Mouse (Mus musculus) macrophage (primary cell): ENCODE data around the gene Epb41l5. TPM values are rescaled to one million over a fixed set of nuclear protein-coding genes. Genes with fewer than 3 reads are reported as not detected.

Experiments used
- H3K27ac ChIP-seq: fragments of 350-480 bp; formaldehyde crosslinking; 2 replicates; pipeline ENCODE4 v1.9.0; 2021
- H3K36me3 ChIP-seq: fragments of 350-480 bp; formaldehyde crosslinking; 2 replicates; pipeline ENCODE4 v1.9.0; 2021; ENCODE audit errors: inconsistent target
- H3K4me3 ChIP-seq: fragments of 350-480 bp; formaldehyde crosslinking; 2 replicates; pipeline ENCODE4 v1.9.0; 2021; ENCODE audit errors: inconsistent target
- H3K79me2 ChIP-seq: fragments of 350-480 bp; formaldehyde crosslinking; 2 replicates; pipeline ENCODE4 v1.9.0; 2021; ENCODE audit errors: inconsistent target
- WGBS: methylation state at CpG from one replicate; pipeline ENCODE4 v1.1.7; 2026; ENCODE audit warnings: inconsistent platforms; ENCODE audit not compliant: missing documents; 5-methylcytosine and 5-hydroxymethylcytosine counted together
- polyA plus RNA-seq: library from polyadenylated mRNA; stranded (reverse); fragments of 250-400 nt; gene quantifications from 3 replicates; pipeline ENCODE4 v1.2.4, GENCODE M21; 2018; ENCODE audit warnings: inconsistent platforms

Gene Epb41l5
- polyA plus RNA-seq, 1 experiment from 2014 or later: 0.46 TPM

DNA sequence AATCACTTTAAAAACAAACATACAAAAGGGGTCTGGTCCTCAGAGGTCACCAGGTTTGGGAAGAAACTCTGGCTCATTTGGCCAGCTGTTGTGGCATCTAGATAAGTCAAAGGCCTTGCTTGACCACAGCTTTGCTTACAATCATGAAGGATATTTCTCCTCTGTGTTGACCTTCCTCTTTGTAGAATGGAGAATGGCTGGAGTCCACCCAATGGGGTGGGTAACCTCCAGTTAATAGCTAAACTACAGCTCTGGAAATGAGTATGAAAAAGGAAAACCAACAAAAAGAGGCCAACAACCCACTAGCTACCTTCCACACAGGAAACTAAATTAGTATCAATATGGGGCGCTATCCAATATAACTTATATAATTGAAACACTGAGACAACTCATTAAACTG lies 97.1 kb downstream of the Epb41l5 start:
- 82% methylated on average over 1 of the region's 1 CpGs for WGBS
- H3K4me3 ChIP-seq: no peak overlapping the region
- H3K79me2 ChIP-seq: no peaks in the 10 kb centered on the region
- no peaks in the 10 kb centered on the region for H3K36me3 ChIP-seq
- H3K27ac ChIP-seq: no peak overlapping the region

DNA sequence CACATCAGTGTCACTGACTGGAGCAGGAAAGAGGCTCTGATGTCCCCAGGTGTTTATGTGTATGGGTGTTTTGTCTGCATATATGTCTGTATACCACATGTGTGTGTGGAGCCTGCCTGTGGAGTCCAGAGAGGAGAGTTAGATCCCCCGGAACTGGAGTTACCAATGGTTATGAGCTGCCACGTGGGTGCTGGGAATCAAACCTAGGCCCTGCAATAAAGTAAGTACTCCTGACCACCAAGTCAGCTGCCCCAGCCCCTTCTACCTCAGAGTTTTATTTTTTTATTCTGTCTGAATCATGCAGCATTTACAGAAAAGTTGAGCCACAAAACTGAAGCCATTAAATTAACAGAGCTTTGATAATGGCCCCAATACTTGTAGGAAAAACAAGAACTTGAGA lies 98.7 kb downstream of the Epb41l5 start:
- H3K27ac ChIP-seq: no peak overlapping the region
- 96% methylated on average over 2 of the region's 2 CpGs for WGBS
- no peaks in the 10 kb centered on the region for H3K36me3 ChIP-seq
- H3K4me3 ChIP-seq: no peak overlapping the region
- no peaks in the 10 kb centered on the region for H3K79me2 ChIP-seq

DNA sequence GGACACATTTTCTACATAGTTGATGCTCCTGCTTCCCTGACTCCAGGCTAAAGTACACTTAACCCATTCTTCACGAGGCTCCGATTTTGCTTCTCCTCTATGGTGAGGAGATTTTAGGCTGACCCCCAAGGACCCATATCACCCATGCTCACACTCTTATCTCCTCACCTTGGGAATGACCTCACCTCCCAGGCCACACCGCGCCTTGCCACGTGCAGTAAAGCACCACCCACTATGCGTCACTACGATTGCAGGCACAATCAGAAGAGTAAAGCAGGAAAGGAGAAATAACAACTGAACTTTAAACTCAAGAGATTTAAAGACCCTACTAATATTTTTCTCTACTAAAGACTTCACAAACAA lies 99.5 kb downstream of the Epb41l5 start:
- WGBS: 90% methylated on average over 7 of the region's 7 CpGs
- Histone ChIP-seq H3K79me2 (no peaks in the 10 kb centered on the region), H3K36me3 (no peaks in the 10 kb centered on the region), H3K4me3 (no peak overlapping the region), H3K27ac (no peak overlapping the region)

GRCm38 (mm10) chr1:119548668-119549326 lies 100.0 kb downstream of the Epb41l5 start:
- WGBS: 65% methylated on average over 7 of the region's 7 CpGs
- no peak overlapping the region for H3K27ac ChIP-seq
- no peak overlapping the region for H3K4me3 ChIP-seq
- no peaks in the 10 kb centered on the region for H3K36me3 ChIP-seq
- H3K79me2 ChIP-seq: no peaks in the 10 kb centered on the region

GRCm38 (mm10) chr1:119546490-119546889 lies 102.3 kb downstream of the Epb41l5 start:
- Histone ChIP-seq H3K4me3 (no peak overlapping the region), H3K36me3 (no peaks in the 10 kb centered on the region), H3K79me2 (no peaks in the 10 kb centered on the region), H3K27ac (no peak overlapping the region)
- WGBS: 88% methylated on average over 3 of the region's 3 CpGs

DNA sequence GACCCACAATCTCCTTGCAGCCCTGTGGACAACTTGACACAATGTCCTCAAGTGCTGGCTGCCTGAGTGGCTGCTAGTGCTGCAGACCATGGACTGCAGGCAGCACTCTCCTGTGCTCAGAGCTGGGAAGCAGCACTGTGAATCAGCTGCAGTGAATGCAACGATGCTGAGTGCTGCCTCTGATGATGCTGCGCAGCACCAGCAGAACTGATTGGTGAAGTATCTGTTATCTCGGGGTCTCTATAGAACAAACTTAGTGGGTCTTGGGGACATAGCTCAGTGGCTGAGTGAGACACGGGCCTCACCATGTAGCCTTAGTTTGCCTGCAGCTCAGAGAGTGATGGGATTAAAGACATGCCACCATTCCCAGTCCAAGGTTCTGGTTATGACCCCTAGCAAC lies 103.1 kb downstream of the Epb41l5 start:
- no peak overlapping the region for H3K4me3 ChIP-seq
- no peak overlapping the region for H3K27ac ChIP-seq
- H3K79me2 ChIP-seq: no peaks in the 10 kb centered on the region
- 92% methylated on average over 4 of the region's 4 CpGs for WGBS
- H3K36me3 ChIP-seq: no peaks in the 10 kb centered on the region

GRCm38 (mm10) chr1:119545164-119545563 lies 103.6 kb downstream of the Epb41l5 start:
- Histone ChIP-seq H3K79me2 (no peaks in the 10 kb centered on the region), H3K4me3 (no peak overlapping the region), H3K36me3 (no peaks in the 10 kb centered on the region), H3K27ac (no peak overlapping the region)
- WGBS: 97% methylated on average over 2 of the region's 2 CpGs

- 93% methylated on average over 5 of the region's 5 CpGs for WGBS
- no peaks in the 10 kb centered on the region for H3K79me2 ChIP-seq
- H3K36me3 ChIP-seq: no peaks in the 10 kb centered on the region
- no peak overlapping the region for H3K27ac ChIP-seq
- no peak overlapping the region for H3K4me3 ChIP-seq
These were observed 104.1 kb downstream of the Epb41l5 start for GRCm38 (mm10) chr1:119544611-119545155.

DNA sequence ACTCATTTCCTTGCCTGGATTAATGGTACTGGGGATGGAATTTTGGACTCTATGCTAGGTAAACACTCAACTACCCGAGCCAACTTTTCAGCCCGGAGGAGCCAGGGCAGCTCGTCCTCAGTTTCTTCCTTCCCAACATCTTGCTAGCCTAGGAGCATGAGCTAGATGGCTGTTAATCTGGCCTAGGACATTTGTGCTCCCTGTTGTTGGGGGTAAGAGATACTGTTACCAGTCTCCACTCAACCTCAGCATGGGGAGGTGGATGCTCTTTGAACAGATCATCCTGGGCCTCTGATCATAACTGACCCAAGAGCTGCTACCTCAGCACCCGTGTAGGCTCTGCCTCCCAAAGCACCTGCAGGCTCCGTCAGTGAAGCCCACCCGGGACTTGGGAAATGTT lies 105.5 kb downstream of the Epb41l5 start:
- Histone ChIP-seq H3K4me3 (no peak overlapping the region), H3K27ac (no peak overlapping the region), H3K79me2 (no peaks in the 10 kb centered on the region), H3K36me3 (no peaks in the 10 kb centered on the region)
- 96% methylated on average over 6 of the region's 6 CpGs for WGBS

GRCm38 (mm10) chr1:119541570-119541969 lies 107.2 kb downstream of the Epb41l5 start:
- H3K79me2 ChIP-seq: no peaks in the 10 kb centered on the region
- no peak overlapping the region for H3K27ac ChIP-seq
- no peaks in the 10 kb centered on the region for H3K36me3 ChIP-seq
- 94% methylated on average over 1 of the region's 3 CpGs for WGBS
- H3K4me3 ChIP-seq: no peak overlapping the region

DNA sequence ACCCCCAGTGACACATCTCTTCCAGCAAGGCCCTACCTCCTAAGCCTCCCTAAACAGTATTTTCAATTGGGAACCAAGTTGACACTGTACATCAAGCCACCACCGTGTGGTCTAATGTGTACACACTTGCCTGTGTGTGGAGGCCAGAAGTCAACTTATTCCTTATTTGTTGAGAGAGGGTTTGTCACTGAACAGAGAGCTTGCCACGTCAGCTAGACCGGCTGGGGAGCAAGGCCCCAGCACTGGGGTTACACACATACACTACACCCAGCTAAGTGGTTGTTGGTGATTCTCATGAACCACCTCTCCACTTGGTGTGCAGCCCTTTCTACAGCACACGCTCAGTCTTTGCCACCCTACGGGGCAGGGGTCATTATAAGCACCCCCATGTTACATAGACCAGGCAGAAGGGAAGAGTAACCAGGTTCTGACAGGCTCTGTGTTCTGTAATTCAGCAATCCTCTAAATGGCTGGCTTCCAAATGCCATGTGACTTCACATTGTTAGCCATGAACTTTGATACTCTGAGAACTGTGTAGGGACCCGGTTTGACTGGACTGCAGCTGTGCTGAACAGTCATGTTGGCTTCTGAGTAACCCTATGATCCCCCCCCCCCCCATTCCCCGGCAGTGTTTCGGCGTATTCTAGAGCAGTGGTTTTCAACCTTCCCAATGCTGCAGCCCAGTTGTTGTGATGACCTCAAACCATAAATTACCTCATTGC lies 107.8 kb downstream of the Epb41l5 start:
- H3K27ac ChIP-seq: no peak overlapping the region
- H3K36me3 ChIP-seq: no peaks in the 10 kb centered on the region
- H3K79me2 ChIP-seq: no peaks in the 10 kb centered on the region
- no peak overlapping the region for H3K4me3 ChIP-seq
- 91% methylated on average over 9 of the region's 9 CpGs for WGBS

DNA sequence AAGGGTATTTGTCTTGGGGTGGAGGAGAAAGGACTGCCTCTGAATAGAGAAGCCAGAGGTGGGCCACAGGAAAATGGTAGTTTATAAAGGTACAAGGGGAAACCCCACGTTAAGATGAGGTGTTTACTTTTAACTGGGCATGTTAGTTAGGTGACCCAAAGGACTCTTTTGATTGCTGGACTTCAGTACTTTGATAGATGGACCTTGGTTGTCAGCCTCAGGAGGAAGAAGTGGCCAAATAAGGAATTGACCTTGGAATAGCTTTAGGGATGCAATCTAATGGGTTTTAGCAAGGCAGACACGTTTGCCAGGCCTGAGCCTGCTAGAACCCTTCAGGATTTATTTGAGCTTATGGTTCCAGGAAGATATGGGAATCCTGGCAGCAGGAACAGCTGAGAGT lies 109.5 kb downstream of the Epb41l5 start:
- no peaks in the 10 kb centered on the region for H3K36me3 ChIP-seq
- 83% methylated on average over 2 of the region's 2 CpGs for WGBS
- no peaks in the 10 kb centered on the region for H3K79me2 ChIP-seq
- H3K27ac ChIP-seq: no peak overlapping the region
- H3K4me3 ChIP-seq: no peak overlapping the region

DNA sequence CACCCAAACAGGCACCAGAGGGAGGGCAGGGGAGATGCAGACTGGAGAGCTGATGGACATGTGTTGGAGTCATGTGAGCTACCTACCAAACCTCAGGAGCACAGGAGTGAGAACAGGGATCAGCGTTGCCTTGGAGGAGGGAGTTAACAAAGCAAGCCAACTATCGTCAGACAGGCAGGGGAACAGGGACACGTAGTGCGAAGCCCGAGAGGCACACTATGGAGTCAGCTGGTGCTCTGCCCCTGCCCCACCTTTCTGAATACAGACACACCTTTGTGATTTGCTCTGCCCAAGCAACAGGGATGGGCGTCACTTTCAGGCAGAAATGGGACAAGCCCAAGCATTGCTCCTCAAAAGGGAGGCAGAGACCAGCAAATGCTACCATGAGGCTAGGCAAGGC lies 111.1 kb downstream of the Epb41l5 start:
- Histone ChIP-seq H3K4me3 (no peak overlapping the region), H3K27ac (no peak overlapping the region), H3K36me3 (no peaks in the 10 kb centered on the region), H3K79me2 (no peaks in the 10 kb centered on the region)
- 96% methylated on average over 6 of the region's 6 CpGs for WGBS

GRCm38 (mm10) chr1:119536122-119536521 lies 112.7 kb downstream of the Epb41l5 start:
- H3K79me2 ChIP-seq: no peaks in the 10 kb centered on the region
- 88% methylated on average over 2 of the region's 2 CpGs for WGBS
- no peaks in the 10 kb centered on the region for H3K36me3 ChIP-seq
- H3K4me3 ChIP-seq: no peak overlapping the region
- H3K27ac ChIP-seq: no peak overlapping the region

DNA sequence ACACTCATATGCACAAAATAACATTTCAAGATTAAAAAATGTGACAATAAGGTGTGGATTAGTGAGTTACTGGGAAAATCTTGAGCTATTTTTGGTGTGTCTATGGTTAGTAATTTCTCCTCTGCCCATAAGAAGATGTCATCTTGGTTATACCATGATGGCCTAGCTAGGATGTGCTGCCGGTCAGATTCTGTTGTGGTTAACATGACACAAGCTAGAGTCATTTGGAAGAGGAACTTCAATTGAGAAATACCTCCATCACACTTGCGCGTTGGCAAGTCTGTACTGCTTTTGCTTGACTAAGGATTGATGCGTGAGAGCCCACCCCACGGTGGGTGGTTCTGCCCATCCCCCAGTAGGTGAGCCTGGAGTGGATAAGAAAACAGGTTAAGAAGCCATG lies 114.5 kb downstream of the Epb41l5 start:
- no peaks in the 10 kb centered on the region for H3K79me2 ChIP-seq
- H3K36me3 ChIP-seq: no peaks in the 10 kb centered on the region
- 4% methylated on average over 5 of the region's 5 CpGs for WGBS
- no peak overlapping the region for H3K4me3 ChIP-seq
- 0 out of 2 replicates have a peak overlapping the region, but pooled peaks have one; percentile 14 for H3K27ac ChIP-seq
